Mouse (Mus musculus) ES-E14 (cell line): ENCODE results near the gene Tmem233.

ENCODE experiments used
- CHD2 ChIP-seq: IDR thresholded peaks from 2 replicates; pipeline ENCODE4 v1.6.1; 2014; ENCODE audit warnings: mild to moderate bottlenecking, low read depth, low read length, inconsistent platforms
- HCFC1 ChIP-seq: IDR thresholded peaks from 2 replicates; pipeline ENCODE4 v1.6.1; 2012; ENCODE audit warnings: low read length, inconsistent platforms, borderline replicate concordance; ENCODE audit not compliant: insufficient read depth
- MAFK ChIP-seq: IDR thresholded peaks from 2 replicates; pipeline ENCODE4 v1.6.1; 2014; ENCODE audit warnings: mild to moderate bottlenecking, low read depth, low read length, inconsistent platforms; ENCODE audit not compliant: insufficient read depth
- ZNF384 ChIP-seq: IDR thresholded peaks from 2 replicates; pipeline ENCODE4 v1.6.1; 2012; ENCODE audit warnings: low read depth, low read length, inconsistent platforms

DNA sequence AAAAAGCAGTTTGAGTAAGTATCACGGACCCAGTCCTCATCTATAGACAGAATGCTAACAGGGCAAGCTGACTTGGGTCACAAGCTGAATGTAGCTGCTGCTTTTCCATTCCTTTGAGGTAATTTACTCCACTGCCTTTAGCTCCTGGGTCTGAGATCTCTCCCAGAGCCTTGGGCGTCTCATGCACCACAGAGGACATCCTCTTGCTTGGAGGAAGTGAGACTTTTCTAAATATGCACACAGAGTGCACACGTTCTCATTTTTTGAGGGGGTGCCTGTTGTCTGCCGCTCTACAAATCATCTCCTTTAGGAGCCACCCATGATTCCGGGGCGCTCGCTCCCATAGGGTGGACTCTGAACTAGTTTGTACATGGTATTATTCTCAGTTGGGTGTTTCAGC is 70.5 kb downstream of the Tmem233 start:
- TF ChIP-seq HCFC1, result no peak
- no peak for TF ChIP-seq MAFK
- no peak for TF ChIP-seq ZNF384
- no peak for TF ChIP-seq CHD2
